Mouse (Mus musculus): Measurements from ENCODE around the gene Faiml. TPM values are rescaled to one million over a fixed set of nuclear protein-coding genes. Genes with fewer than 3 reads are reported as not detected.

The Faiml gene
- polyA plus RNA-seq, 1 experiment = not detected

DNA sequence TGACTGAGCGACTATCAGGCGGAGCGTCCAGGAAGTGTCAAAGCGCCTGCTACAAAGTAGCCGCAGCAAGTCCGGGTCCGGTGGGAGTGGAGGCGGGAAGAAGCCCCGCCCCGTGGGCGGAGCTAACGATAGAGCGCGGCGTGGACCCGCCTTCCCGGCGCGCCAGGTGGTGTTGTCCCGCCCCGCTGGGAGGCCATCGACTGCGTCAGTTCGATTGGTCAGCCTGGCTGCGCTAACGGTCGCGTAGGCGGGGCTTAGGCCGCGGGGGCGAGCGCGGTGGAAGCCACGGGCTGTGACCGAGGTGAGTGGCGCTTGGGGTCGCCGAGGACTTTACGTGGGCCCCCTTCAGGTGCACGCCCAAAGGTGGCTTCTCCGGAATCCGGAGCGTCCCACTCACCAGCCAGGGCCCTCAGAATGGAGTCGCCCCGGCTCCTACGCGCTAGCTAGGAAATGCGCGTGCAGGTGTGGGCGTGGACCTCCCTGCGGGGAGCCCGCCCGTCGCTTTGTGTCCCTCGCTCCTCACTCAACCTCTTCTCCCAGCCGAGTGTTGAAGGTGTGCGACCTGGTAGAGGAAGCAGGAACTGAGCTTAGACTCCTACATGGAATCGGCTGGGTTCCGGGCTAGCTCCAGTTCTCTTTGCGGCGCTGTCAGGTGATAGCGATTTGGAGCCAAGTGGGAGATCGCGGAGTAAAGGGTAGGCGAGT lies 6.3 kb upstream of the Faiml start, which contains the start of gene Cep70:
Cep70 (plus strand) TSS at position 178 of the 705 bp plus-strand sequence.
- Histone ChIP-seq H3K4me3 (replicated peaks; ENCODE audit: control insufficient read depth, low read depth, low read length) (peak within 1 kb of the TSS; percentile 99), H3K4me1 (ENCODE audit: control insufficient read depth, insufficient read depth, low read length) (peaks cover 2% of the 10 kb centered on the region; the same call in 1 of the 2 replicates), H3K27ac (ENCODE audit: control insufficient read depth, insufficient read depth, low read depth, low read length, poor library complexity) (peak within 1 kb of the TSS; percentile 76)
- WGBS = under 1% methylated on average over 66 of the region's 66 CpGs
- TF ChIP-seq CTCF (IDR thresholded peaks at IDR 0.05; ENCODE audit: control insufficient read depth, insufficient read depth, low read length) (no peak), POLR2A (IDR thresholded peaks at IDR 0.05; ENCODE audit: borderline replicate concordance, control insufficient read depth, low read depth, low read length) (peak; percentile 81)

GRCm38 (mm10) chr9:99242533-99243189 lies 5.6 kb upstream of the Faiml start:
- TF ChIP-seq CTCF (IDR thresholded peaks at IDR 0.05; ENCODE audit: control insufficient read depth, insufficient read depth, low read length) = no peak
- Histone ChIP-seq H3K4me3 (replicated peaks; ENCODE audit: control insufficient read depth, low read depth, low read length) (peak overlapping the region; percentile 99), H3K4me1 (ENCODE audit: control insufficient read depth, insufficient read depth, low read length) (peaks cover 2% of the 10 kb centered on the region; the same call in 1 of the 2 replicates), H3K27ac (ENCODE audit: control insufficient read depth, insufficient read depth, low read depth, low read length, poor library complexity) (peak overlapping the region; percentile 76)
- 3% methylated on average over 17 of the region's 17 CpGs for WGBS

DNA sequence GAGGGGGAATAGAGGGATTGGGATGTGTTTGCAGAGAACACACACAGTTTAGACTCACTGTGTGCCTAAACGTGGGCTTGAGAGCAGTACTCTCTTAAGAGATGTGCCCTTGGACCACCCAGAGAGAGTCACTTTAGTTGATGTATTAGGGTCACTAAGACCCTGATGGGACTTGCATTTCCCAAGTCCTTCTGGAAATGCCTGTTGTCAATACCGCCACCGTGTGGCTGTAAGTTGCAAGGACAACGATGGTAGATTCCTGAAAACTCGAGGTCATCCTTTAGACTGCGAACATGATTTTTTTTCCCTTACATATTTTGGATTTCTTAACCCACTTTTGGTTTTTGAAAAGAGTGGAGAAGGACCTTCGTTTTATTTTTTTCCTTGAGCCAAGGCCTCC lies 5.0 kb upstream of the Faiml start:
- H3K27ac ChIP-seq (ENCODE audit: control insufficient read depth, insufficient read depth, low read depth, low read length, poor library complexity) = no peak overlapping the region
- peak; percentile 54 for TF ChIP-seq CTCF (IDR thresholded peaks at IDR 0.05; ENCODE audit: control insufficient read depth, insufficient read depth, low read length)
- no peak for TF ChIP-seq POLR2A (IDR thresholded peaks at IDR 0.05; ENCODE audit: borderline replicate concordance, control insufficient read depth, low read depth, low read length)
- H3K4me3 ChIP-seq (replicated peaks; ENCODE audit: control insufficient read depth, low read depth, low read length) = no peak overlapping the region
- 0% methylated on average over 7 of the region's 7 CpGs for WGBS
- peaks cover 2% of the 10 kb centered on the region; the same call in 1 of the 2 replicates for H3K4me1 ChIP-seq (ENCODE audit: control insufficient read depth, insufficient read depth, low read length)

- Histone ChIP-seq H3K4me3 (replicated peaks; ENCODE audit: control insufficient read depth, low read depth, low read length) (no peak overlapping the region), H3K4me1 (ENCODE audit: control insufficient read depth, insufficient read depth, low read length) (peaks cover 2% of the 10 kb centered on the region; the same call in 1 of the 2 replicates), H3K27ac (ENCODE audit: control insufficient read depth, insufficient read depth, low read depth, low read length, poor library complexity) (no peak overlapping the region)
- no peak for TF ChIP-seq CTCF (IDR thresholded peaks at IDR 0.05; ENCODE audit: control insufficient read depth, insufficient read depth, low read length)
- no peak for TF ChIP-seq POLR2A (IDR thresholded peaks at IDR 0.05; ENCODE audit: borderline replicate concordance, control insufficient read depth, low read depth, low read length)
- 3% methylated on average over 5 of the region's 5 CpGs for WGBS
These were observed 3.5 kb upstream of the Faiml start for GRCm38 (mm10) chr9:99240571-99240970.

DNA sequence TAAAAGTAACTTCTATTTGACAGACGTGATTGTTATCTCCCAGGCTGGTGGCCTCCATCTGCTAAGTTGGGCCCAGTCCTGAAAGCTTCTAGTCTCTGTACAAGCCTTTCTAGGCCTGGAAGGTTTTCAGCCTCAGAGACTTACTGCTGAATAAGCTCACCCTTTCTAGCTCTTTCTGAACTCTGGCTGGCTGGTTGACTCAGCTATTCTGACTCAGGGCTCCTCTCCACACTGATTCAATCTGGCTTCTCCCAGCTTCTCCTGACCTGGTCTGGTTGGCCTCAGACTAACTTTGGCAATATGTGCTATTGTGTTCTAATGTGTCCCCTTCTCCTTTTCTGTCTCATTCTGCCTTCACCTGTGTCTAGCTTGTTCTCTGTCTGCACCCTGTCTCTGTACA lies 2.2 kb upstream of the Faiml start:
- 44% methylated on average over 1 of the region's 1 CpGs for WGBS

DNA sequence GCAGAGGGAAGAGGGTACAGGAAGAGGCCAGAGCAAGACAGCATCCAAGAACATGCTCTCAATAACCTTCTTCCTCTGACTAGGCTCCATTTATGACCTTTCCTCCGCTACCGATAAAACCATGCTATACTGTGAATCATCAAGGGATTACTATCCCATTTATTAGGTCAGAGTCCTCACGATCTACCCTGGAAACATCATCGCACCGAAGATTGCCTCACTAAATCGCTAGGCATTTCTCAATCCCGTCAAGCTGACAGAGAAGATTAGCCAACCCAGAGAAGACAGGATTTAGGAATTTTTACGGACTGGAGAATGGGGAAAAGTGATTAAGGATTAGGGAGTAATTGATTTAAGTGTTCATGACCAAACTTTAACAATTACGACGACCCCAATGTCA lies 1.2 kb upstream of the Faiml start:
- Histone ChIP-seq H3K27ac (ENCODE audit: control insufficient read depth, insufficient read depth, low read depth, low read length, poor library complexity) (no peak overlapping the region), H3K4me3 (replicated peaks; ENCODE audit: control insufficient read depth, low read depth, low read length) (no peak overlapping the region), H3K4me1 (ENCODE audit: control insufficient read depth, insufficient read depth, low read length) (no peaks in the 10 kb centered on the region)
- 78% methylated on average over 10 of the region's 10 CpGs for WGBS
- no peak for TF ChIP-seq POLR2A (IDR thresholded peaks at IDR 0.05; ENCODE audit: borderline replicate concordance, control insufficient read depth, low read depth, low read length)
- TF ChIP-seq CTCF (IDR thresholded peaks at IDR 0.05; ENCODE audit: control insufficient read depth, insufficient read depth, low read length) = no peak

More for the DNA sequence above, 2.2 kb upstream of the Faiml start:
- no peak overlapping the region for H3K4me3 ChIP-seq (replicated peaks; ENCODE audit: control insufficient read depth, low read depth, low read length)
- no peak for TF ChIP-seq POLR2A (IDR thresholded peaks at IDR 0.05; ENCODE audit: borderline replicate concordance, control insufficient read depth, low read depth, low read length)
- no peak for TF ChIP-seq CTCF (IDR thresholded peaks at IDR 0.05; ENCODE audit: control insufficient read depth, insufficient read depth, low read length)
- H3K4me1 ChIP-seq (ENCODE audit: control insufficient read depth, insufficient read depth, low read length) = no peaks in the 10 kb centered on the region
- H3K27ac ChIP-seq (ENCODE audit: control insufficient read depth, insufficient read depth, low read depth, low read length, poor library complexity) = no peak overlapping the region

DNA sequence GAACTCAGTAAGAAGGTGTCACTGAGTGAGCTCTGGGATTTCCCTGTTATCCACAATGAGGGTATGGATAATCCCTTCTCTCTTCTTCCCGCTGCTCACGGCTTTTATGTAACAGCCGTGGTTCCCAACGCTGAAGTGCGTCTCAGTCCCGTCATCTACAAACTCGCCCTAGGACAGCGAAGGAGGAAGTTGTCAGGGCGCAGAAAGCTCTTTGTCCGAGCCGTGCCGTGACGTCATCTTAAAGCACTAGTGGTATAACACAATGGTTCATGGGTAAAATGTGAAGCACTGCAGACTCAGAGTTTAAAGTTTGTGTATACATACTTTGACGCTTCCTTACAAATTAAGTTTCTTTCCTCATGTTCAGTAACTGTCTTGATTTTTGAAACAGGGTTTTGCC lies 7.6 kb downstream of the Faiml start:
- 55% methylated on average over 14 of the region's 14 CpGs for WGBS
- H3K27ac ChIP-seq (ENCODE audit: control insufficient read depth, insufficient read depth, low read depth, low read length, poor library complexity) = no peak overlapping the region

GRCm38 (mm10) chr9:99224583-99224982 lies 12.5 kb downstream of the Faiml start:
- 57% methylated on average over 3 of the region's 3 CpGs for WGBS
- Histone ChIP-seq H3K4me1 (ENCODE audit: control insufficient read depth, insufficient read depth, low read length) (no peaks in the 10 kb centered on the region), H3K4me3 (replicated peaks; ENCODE audit: control insufficient read depth, low read depth, low read length) (no peak overlapping the region), H3K27ac (ENCODE audit: control insufficient read depth, insufficient read depth, low read depth, low read length, poor library complexity) (no peak overlapping the region)
- TF ChIP-seq CTCF (IDR thresholded peaks at IDR 0.05; ENCODE audit: control insufficient read depth, insufficient read depth, low read length) (no peak), POLR2A (IDR thresholded peaks at IDR 0.05; ENCODE audit: borderline replicate concordance, control insufficient read depth, low read depth, low read length) (no peak)

More for the DNA sequence above, 7.6 kb downstream of the Faiml start:
- H3K4me1 ChIP-seq (ENCODE audit: control insufficient read depth, insufficient read depth, low read length) = no peaks in the 10 kb centered on the region
- TF ChIP-seq CTCF (IDR thresholded peaks at IDR 0.05; ENCODE audit: control insufficient read depth, insufficient read depth, low read length) = no peak
- no peak overlapping the region for H3K4me3 ChIP-seq (replicated peaks; ENCODE audit: control insufficient read depth, low read depth, low read length)

Data from bone marrow, adult 2 months (tissue).